Mouse (Mus musculus) lung, postnatal 14 days (tissue): ENCODE measurements at regions not wholly inside any gene's neighbourhood (a gene's known extent, or its start where the extent isn't known, plus 50 kb on each side); places are given as distances from the start of the nearest gene placed in this dataset.
A peak's percentile ranks its signal among the peaks of the same experiment; 100 is the strongest.

ENCODE experiments used
- DNase-seq: peaks from one replicate; pipeline ENCODE4 v3.0.0; 2021

DNA sequence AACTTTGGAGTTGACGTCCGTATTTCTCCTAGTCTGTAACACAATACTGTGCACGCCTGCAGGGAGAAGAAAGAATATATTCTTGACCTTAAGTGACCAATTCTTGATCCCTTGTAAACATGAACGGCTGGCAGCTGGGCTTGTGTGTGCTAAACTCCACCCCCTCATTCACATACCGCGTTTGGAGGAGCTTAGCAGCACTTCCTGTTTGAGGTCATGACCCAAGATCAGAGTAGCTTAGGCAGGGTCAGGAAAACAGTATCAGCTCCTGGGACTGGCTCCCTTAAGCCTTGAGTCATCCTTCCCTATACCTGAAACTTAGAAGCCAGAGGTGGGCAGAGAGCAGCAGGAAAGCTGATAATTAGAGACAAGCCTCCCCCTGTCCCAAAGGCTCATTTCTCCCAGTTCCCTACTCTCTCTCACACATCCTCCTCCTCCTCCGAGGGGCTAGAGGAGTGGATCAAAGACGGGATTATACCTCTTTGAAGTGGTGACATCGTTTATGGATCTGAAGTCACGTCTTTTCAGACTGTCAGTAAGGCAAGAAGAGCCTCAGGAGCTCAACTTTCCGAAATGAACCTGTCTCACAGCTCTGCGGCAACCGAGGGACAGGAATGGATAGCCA lies 127.3 kb upstream of the Zfand5 start:
- DNase-seq: peak; percentile 34

DNA sequence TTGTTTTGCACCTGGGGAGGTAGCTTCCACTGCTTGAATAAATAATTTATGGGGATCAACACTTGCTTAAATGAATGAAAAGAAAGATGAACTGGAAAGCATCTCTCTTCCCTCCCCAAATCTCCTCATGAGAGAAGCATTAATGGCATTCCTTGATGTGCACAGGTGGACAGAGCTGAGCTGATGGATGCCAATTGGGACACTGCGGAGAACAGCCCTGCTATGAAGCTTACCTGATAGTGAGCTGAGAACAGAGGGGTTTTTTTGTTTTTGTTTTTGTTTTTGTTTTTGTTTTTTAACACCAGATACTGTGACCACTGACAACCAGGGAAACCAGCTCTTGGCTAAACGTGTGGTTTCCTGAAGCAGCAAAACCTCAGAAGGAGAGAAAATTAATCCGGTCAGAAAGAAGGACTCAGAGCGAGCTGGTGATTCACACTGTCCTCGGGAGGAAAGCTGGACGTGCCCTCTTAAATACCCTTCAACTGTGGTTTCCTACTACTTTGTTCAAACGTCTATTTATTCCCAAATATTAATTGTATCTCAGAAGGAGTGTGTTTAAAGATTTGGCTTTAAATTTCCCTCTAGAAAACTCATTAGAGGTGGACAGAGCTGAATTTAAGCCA lies 128.0 kb upstream of the Zfand5 start:
- DNase-seq: no peak

GRCm38 (mm10) chr19:21140456-21140855 lies 131.6 kb upstream of the Zfand5 start:
- DNase-seq: no peak

DNA sequence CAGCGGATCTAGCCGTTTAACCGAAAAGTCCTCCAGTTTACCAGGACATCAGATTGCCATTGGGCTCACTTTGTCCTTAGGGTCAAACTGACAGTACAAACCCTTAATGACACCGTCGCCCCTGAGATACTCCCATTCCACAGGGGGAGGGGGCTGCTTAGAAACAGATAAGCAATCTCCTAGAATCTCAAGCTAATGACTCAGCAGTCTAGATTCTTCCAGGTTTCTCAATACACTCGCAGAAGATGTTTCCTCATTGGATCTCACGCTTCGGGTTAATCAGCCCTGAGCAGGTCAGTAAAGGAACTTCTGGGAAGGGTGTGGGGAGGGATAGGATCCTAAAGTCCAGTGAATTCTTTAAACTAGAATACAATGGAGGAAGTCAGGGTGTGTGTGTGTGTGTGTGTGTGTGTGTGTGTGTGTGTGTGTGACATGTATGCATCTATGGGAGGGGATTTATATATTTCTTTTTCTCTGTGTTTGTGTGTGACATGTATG lies 133.0 kb upstream of the Zfand5 start:
- DNase-seq: no peak

DNA sequence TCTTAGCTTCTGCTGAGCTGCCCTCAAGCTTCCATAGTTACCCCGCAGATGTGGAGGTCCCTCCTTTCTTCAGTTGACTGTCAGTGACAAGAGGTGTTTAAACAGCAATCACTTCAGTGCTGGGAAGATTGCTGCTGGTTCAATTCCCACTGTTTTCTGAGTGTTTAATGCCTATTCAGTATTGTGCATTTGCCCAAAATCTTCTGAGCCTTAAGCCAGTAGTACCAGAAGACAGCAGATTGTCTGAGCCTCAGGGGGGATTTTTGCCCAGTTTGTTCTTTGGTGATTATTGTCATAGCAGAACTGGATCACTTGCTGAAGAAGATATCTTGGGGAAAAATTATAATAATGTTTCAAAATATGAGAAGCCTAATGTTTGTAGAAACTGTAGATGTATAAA lies 135.3 kb upstream of the Zfand5 start:
- DNase-seq: no peak

- DNase-seq: no peak
Measured at GRCm38 (mm10) chr19:21135998-21136380, 136.1 kb upstream of the Zfand5 start.

DNA sequence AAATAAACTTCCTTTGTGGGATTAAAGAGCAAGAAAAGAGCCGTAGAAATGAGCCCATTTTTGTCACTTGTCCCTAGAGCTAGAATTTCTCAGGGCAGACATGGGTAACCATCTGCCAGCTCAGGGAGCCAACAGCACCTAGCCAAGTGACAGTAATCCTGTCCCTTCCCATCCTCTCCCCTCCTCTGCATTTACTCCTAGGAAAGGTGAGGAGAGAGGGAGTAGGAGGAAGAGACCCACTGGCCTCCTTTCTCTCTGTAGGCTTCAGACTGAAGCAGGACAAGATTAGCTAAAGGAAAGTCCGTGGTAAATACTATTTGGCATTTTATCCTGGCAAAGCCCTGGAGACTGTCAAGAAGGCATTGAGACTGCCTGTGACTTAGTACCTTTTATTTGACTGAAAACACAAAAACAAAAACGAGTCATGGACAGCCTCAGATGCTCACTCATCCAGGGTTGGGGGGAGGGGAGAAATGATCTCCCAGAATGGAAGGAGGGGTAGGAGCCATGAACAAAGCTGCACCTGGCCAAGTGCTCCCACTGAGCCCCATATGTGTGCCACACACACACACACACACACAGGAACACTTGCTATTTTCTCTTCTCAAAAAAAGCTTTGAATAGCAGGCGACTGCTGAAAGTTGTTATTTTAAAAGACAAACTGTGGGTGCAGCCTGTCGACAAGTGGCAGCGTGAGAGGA lies 136.6 kb upstream of the Zfand5 start:
- DNase-seq: no peak

DNA sequence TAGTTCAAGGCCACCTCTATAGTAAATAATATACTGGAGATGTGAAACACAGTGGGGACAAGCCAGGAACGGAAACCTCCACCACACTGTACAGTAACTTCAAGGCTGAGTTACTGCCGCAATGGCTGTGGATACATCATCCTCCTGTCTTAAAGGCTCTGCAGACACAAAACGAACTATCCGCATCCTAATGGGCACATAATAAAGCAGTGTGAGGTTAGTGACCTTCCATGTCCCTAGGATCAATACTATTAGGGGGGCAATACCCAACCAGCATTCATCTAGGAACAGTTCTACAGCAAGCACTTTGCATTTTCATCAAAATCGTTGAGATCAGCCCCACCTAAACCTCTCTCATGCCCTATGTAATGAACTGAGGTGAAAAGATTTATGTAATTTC lies 142.4 kb upstream of the Zfand5 start:
- DNase-seq: no peak

DNA sequence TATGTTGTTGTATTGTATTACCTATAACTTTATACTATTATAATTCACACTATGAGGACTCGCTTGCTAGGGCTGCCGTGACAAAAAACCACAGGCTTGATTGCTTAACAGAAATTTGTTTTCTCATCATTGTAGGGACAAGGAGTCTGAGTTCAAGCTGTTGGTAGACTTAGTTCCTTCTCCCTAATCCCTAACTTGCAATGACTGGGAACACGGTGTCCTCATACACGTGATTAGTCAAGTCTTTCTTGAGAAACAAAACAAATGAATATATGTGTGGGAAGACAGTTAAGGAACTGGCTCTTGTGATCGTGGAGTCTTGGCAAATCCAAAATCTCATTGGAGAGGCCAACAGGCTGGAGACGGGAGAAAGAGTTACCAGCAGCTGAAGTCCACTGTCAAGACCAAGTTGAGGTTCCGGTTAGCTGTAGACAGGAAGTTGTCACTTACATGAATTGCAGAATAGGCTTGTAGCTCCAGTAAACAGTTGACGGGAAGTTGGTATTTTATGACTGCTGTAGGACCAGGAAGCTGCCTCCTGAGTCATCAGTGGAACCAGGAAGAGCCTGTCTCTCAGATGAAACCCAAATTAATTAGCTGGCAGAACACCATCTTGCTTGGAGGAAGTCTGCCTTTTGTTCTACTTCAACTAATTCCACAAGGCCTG lies 144.9 kb upstream of the Zfand5 start:
- no peak for DNase-seq

DNA sequence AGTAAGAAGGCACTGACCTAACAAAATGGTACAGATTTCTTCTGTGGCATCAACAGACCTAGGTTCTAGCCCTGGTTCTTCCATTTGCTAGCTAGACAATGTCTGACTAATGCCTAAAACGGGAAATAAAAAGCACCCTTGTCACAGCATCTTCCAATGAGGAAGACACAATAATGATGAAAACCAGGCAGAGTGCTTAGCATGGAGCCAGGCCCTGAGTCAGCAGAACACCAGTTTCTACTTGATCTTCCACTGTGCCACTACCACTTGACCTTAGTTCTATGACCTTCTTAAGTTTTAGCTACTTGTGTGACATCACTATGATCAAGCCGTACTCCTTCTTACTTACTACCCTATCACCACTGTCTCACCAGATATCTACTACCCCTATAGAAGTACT lies 145.4 kb upstream of the Zfand5 start:
- DNase-seq: no peak

GRCm38 (mm10) chr19:21119477-21119876 lies 152.6 kb upstream of the Zfand5 start:
- DNase-seq: no peak

- DNase-seq: no peak
Measured at GRCm38 (mm10) chr19:21118782-21119181, 153.3 kb upstream of the Zfand5 start.

GRCm38 (mm10) chr19:21115693-21116092 lies 156.4 kb upstream of the Zfand5 start:
- DNase-seq: no peak

GRCm38 (mm10) chr19:21111836-21112235 lies 157.8 kb upstream of the Tmc1 start:
- no peak for DNase-seq

GRCm38 (mm10) chr19:21108311-21108710 lies 154.3 kb upstream of the Tmc1 start:
- no peak for DNase-seq

GRCm38 (mm10) chr19:21107741-21108140 lies 153.7 kb upstream of the Tmc1 start:
- no peak for DNase-seq

DNA sequence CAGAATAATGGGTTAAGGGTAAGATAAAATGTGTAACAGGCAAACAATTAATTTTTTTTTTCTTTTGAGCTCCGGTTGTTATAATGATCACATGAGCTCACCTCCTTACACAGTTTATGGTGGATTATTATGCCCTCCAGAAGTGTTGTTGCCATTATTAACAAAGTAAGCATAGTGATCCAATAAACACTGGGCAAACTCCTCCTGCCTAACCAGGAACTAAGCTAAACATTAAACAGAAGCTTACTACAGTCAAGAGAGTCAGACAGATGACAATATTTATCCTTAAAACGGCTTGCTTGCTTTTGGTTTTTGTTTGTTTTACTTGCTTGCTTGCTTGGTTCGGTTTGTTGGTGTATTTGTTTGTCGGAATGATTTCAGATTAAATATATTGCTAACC lies 153.3 kb upstream of the Tmc1 start:
- no peak for DNase-seq

- DNase-seq: no peak
Measured at GRCm38 (mm10) chr19:21106766-21107165, 152.8 kb upstream of the Tmc1 start.

DNA sequence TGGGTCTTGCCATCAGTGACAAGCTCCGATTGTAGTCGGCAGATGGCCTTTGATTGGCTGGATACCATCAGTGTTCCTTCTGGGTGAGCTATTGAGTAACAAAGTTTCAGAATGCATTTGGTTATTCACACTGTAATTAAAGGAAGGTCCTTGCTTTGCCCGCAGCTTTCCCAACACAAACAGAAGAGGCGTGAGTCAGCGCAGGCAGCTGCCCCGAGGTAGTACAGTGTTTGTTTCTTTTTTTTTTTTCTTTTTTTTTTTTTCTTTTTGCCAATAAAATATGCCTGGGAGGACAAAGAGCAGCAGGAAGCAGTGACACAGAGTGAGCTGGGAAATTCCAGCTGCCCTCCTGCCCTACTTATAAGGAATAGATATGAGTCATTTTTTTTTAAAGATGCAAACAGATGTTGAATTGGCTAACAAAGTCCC lies 152.3 kb upstream of the Tmc1 start:
- DNase-seq: peak; percentile 28

DNA sequence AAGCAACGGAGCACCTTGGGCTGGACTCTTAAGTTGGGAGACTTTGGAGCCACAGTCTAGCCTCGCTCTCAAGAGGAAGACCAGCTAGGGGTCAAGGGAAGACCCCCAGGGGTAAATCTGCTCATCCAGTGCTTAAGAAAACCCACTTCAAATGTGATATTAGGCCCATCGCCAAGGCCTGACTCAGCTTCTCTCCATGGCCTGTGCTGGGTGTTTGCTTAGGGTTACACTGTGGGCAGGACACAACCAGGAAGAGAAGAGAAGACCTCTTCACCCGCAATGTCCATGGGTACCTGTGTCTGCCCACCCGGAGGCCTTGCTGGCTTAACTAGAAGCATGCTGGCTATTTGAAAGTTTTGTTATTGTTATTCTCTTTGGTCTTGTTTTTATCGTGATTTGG lies 151.0 kb upstream of the Tmc1 start:
- peak; percentile 3 for DNase-seq

GRCm38 (mm10) chr19:21104462-21104936 lies 150.5 kb upstream of the Tmc1 start:
- peak; percentile 7 for DNase-seq

- DNase-seq: peak; percentile 7
Measured at GRCm38 (mm10) chr19:21077771-21078548, 124.0 kb upstream of the Tmc1 start.

- DNase-seq: no peak
Measured at GRCm38 (mm10) chr19:21068381-21068780, 114.4 kb upstream of the Tmc1 start.
